Mouse (Mus musculus): ENCODE results near the gene Vamp5. TPM values are rescaled to one million over a fixed set of nuclear protein-coding genes. Genes with fewer than 3 reads are reported as not detected.

Vamp5 gene
- polyA plus RNA-seq, 1 experiment from 2014 or later = 23.9 TPM

- H3K4me1 ChIP-seq = peaks cover 24% of the 10 kb centered on the region
- no peak overlapping the region for H3K27ac ChIP-seq
- 90% methylated on average over 2 of the region's 2 CpGs for WGBS
- no peak for ATAC-seq (ENCODE audit: insufficient read depth, low FRiP score, low read depth)
- H3K4me3 ChIP-seq (replicated peaks) = no peak overlapping the region
- no peak overlapping the region for H3K9ac ChIP-seq
- H3K4me2 ChIP-seq = no peak overlapping the region
- H3K27me3 ChIP-seq (replicated peaks) = no peaks in the 10 kb centered on the region
- no peaks in the 10 kb centered on the region for H3K9me3 ChIP-seq
- H3K36me3 ChIP-seq = peaks cover 11% of the 10 kb centered on the region; the same call in 1 of the 2 replicates
These were observed 30.1 kb downstream of the Vamp5 start for GRCm38 (mm10) chr6:72350214-72350613.

DNA sequence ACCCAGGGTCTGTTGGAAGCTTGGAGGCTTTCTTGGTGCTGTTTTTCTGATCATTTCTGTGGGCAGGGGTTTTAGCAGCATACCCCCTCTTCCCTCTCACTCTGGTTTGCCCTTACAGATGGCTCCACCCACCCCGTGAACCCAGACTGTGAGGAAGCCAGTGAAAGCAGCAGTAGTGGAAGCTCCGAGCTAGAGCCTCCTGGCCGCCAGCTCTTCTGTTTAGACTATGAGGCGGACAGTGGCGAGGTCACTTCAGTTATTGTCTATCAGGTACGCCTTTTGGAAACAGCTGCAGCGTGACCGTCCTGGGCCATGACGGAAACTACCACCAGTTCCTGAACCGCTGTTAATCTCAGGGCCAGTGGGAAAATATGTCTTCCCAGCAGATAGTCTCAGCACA lies 31.9 kb downstream of the Vamp5 start:
- Histone ChIP-seq H3K9ac (no peak overlapping the region), H3K4me3 (replicated peaks) (peak overlapping the region; percentile 81), H3K4me1 (peaks cover 33% of the 10 kb centered on the region), H3K27ac (no peak overlapping the region), H3K36me3 (peaks cover 11% of the 10 kb centered on the region; the same call in 1 of the 2 replicates), H3K9me3 (no peaks in the 10 kb centered on the region), H3K27me3 (replicated peaks) (no peaks in the 10 kb centered on the region), H3K4me2 (peak overlapping the region; percentile 70)
- ATAC-seq (ENCODE audit: insufficient read depth, low FRiP score, low read depth) = no peak
- 66% methylated on average over 10 of the region's 10 CpGs for WGBS

DNA sequence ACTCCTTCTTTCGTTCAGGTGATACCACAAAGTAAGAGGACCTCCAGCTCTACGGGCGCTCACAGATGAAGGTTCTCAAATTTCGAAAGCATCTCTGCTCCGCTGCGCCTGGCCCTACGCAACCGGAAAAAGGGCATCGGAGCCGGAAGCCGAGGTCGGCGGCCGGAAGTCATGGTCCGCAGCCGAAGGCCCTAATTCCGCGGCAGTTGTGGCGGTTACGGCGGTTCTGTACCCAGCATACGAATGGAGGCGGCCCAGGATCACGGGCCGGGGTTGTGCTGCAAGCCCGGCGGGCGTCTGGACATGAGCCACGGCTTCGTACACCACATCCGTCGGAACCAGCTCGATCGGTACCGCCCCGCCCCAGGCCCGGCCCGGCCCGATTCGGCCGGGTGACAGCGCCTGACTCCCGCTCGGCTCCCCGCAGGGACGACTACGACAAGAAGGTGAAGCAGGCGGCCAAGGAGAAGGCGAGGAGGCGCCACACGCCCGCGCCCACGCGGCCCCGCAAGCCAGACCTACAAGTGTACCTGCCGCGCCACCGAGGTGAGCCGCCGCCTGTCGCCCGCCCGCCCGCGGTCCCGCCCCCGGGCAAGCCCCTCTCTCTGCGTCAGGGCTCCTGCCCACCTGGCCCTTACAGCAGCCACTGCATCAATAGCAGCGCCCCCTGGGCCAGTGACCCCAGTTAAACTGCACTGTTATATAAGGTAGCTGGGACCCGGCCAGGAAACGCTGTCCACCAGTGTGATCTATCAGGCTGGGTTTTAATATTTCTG lies 32.9 kb downstream of the Vamp5 start, which contains the start of gene 0610030E20Rik:
TSS of gene 0610030E20Rik (plus strand) at position 152 of the 776 bp plus-strand sequence.
- ATAC-seq (ENCODE audit: insufficient read depth, low FRiP score, low read depth) = peak; percentile 73
- peaks cover 28% of the 10 kb centered on the region for H3K4me1 ChIP-seq

GRCm38 (mm10) chr6:72346261-72346660 lies 34.0 kb downstream of the Vamp5 start:
- H3K27ac ChIP-seq = no peak overlapping the region
- H3K27me3 ChIP-seq (replicated peaks) = no peaks in the 10 kb centered on the region
- H3K4me1 ChIP-seq = peaks cover 27% of the 10 kb centered on the region
- no peak overlapping the region for H3K4me2 ChIP-seq
- H3K9me3 ChIP-seq = no peaks in the 10 kb centered on the region
- H3K4me3 ChIP-seq (replicated peaks) = no peak overlapping the region
- WGBS = 75% methylated on average over 4 of the region's 4 CpGs
- peaks cover 18% of the 10 kb centered on the region for H3K36me3 ChIP-seq
- ATAC-seq (ENCODE audit: insufficient read depth, low FRiP score, low read depth) = no peak
- H3K9ac ChIP-seq = no peak overlapping the region

More for the DNA sequence above, 32.9 kb downstream of the Vamp5 start, which contains the start of gene 0610030E20Rik:
- H3K27me3 ChIP-seq (replicated peaks) = no peaks in the 10 kb centered on the region
- H3K9me3 ChIP-seq = no peaks in the 10 kb centered on the region
- peak within 1 kb of the TSS; percentile 70 for H3K4me2 ChIP-seq
- H3K27ac ChIP-seq = peak within 1 kb of the TSS; percentile 90
- under 1% methylated on average over 71 of the region's 72 CpGs for WGBS
- H3K4me3 ChIP-seq (replicated peaks) = peak within 1 kb of the TSS; percentile 81
- H3K9ac ChIP-seq = peak within 1 kb of the TSS; percentile 92
- peaks cover 15% of the 10 kb centered on the region for H3K36me3 ChIP-seq

GRCm38 (mm10) chr6:72345633-72346032 lies 34.6 kb downstream of the Vamp5 start:
- Histone ChIP-seq H3K27me3 (replicated peaks) (no peaks in the 10 kb centered on the region), H3K9ac (no peak overlapping the region), H3K36me3 (peaks cover 14% of the 10 kb centered on the region), H3K4me2 (peak overlapping the region; percentile 85), H3K4me3 (replicated peaks) (peak overlapping the region; percentile 98; the same call in 1 of the 2 replicates), H3K27ac (peak overlapping the region; percentile 67; the same call in 1 of the 2 replicates), H3K4me1 (peaks cover 27% of the 10 kb centered on the region), H3K9me3 (no peaks in the 10 kb centered on the region)
- WGBS = 45% methylated on average over 6 of the region's 6 CpGs
- no peak for ATAC-seq (ENCODE audit: insufficient read depth, low FRiP score, low read depth)

DNA sequence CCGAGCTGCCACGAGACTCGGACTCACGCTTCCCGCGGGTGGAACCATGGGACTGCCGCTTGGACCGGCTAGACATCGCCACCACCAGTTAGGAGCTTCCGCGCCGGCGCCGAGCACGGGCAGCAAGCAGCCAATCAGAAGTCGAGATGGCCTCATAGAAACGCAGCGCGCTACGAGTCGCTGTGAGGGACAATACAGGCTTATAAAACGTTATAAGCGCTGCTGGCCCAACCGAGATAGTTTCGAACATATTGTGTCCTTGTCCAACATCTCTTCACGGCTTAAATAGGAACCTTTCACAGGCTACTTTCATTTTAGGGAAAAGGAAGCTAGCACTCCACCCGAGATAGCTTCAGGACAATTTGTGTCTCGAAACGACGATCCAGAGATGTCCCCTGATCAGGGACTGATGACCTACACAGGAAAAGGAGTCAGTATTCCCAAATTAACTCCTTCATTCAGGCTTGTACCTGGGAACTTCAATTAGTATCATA lies 35.1 kb downstream of the Vamp5 start, which contains the start of gene Usp39:
TSS of gene Usp39 (minus strand) at position 111 of the 494 bp plus-strand sequence.
- Histone ChIP-seq H3K27ac (peak within 1 kb of the TSS; percentile 72), H3K4me1 (peaks cover 27% of the 10 kb centered on the region), H3K4me2 (peak within 1 kb of the TSS; percentile 85), H3K36me3 (peaks cover 9% of the 10 kb centered on the region; the same call in 1 of the 2 replicates), H3K9ac (peak within 1 kb of the TSS; percentile 80), H3K9me3 (no peaks in the 10 kb centered on the region), H3K27me3 (replicated peaks) (no peaks in the 10 kb centered on the region), H3K4me3 (replicated peaks) (peak within 1 kb of the TSS; percentile 98)
- ATAC-seq (ENCODE audit: insufficient read depth, low FRiP score, low read depth) = peak; percentile 81
- under 1% methylated on average over 30 of the region's 30 CpGs for WGBS

GRCm38 (mm10) chr6:72344396-72345073 lies 35.7 kb downstream of the Vamp5 start:
- Histone ChIP-seq H3K4me1 (peaks cover 27% of the 10 kb centered on the region), H3K9ac (peak overlapping the region; percentile 80), H3K27ac (peak overlapping the region; percentile 72), H3K36me3 (peaks cover 9% of the 10 kb centered on the region; the same call in 1 of the 2 replicates), H3K9me3 (no peaks in the 10 kb centered on the region), H3K4me3 (replicated peaks) (peak overlapping the region; percentile 98), H3K27me3 (replicated peaks) (no peaks in the 10 kb centered on the region), H3K4me2 (peak overlapping the region; percentile 85)
- WGBS = under 1% methylated on average over 38 of the region's 42 CpGs
- ATAC-seq (ENCODE audit: insufficient read depth, low FRiP score, low read depth) = peak; percentile 27

GRCm38 (mm10) chr6:72340481-72340880 lies 39.8 kb downstream of the Vamp5 start:
- Histone ChIP-seq H3K9ac (no peak overlapping the region), H3K27ac (no peak overlapping the region), H3K9me3 (no peaks in the 10 kb centered on the region), H3K4me2 (no peak overlapping the region), H3K36me3 (peaks cover 19% of the 10 kb centered on the region), H3K4me3 (replicated peaks) (no peak overlapping the region), H3K27me3 (replicated peaks) (no peaks in the 10 kb centered on the region), H3K4me1 (peaks cover 11% of the 10 kb centered on the region; the same call in 1 of the 2 replicates)
- no peak for ATAC-seq (ENCODE audit: insufficient read depth, low FRiP score, low read depth)
- WGBS = 61% methylated on average over 2 of the region's 2 CpGs

GRCm38 (mm10) chr6:72333111-72333510 lies 47.2 kb downstream of the Vamp5 start:
- Histone ChIP-seq H3K4me1 (no peaks in the 10 kb centered on the region), H3K4me2 (no peak overlapping the region), H3K36me3 (peaks cover 51% of the 10 kb centered on the region), H3K27ac (no peak overlapping the region), H3K4me3 (replicated peaks) (no peak overlapping the region), H3K9ac (no peak overlapping the region), H3K9me3 (no peaks in the 10 kb centered on the region), H3K27me3 (replicated peaks) (no peaks in the 10 kb centered on the region)
- 69% methylated on average over 5 of the region's 5 CpGs for WGBS
- no peak for ATAC-seq (ENCODE audit: insufficient read depth, low FRiP score, low read depth)

GRCm38 (mm10) chr6:72330133-72330532 lies 50.1 kb downstream of the Vamp5 start:
- WGBS = 90% methylated on average over 4 of the region's 4 CpGs

DNA sequence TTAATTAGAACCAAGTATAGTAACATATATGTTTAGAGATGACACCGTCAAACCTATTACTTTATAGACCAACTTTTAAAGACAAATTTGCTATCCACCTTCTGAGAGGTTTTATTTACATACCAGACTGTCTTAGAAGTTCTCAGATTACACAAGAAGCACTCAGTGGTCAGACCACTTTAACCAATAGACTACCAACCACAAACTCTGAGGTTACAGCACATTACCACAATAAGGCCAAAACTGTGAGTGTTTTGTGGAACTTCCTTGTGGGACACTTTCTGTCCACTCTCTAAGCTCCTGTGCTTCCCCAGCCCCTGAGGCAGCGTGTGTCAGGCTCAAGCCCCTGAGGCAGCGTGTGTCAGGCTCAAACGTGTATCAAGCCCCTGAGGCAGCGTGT lies 51.2 kb downstream of the Vamp5 start:
- H3K4me3 ChIP-seq (replicated peaks) = no peak overlapping the region
- WGBS = 86% methylated on average over 5 of the region's 5 CpGs
- no peaks in the 10 kb centered on the region for H3K4me1 ChIP-seq
- H3K9me3 ChIP-seq = no peaks in the 10 kb centered on the region
- H3K27ac ChIP-seq = no peak overlapping the region
- H3K36me3 ChIP-seq = peaks cover 51% of the 10 kb centered on the region
- no peak overlapping the region for H3K4me2 ChIP-seq
- no peak for ATAC-seq (ENCODE audit: insufficient read depth, low FRiP score, low read depth)
- no peaks in the 10 kb centered on the region for H3K27me3 ChIP-seq (replicated peaks)
- H3K9ac ChIP-seq = no peak overlapping the region

More at GRCm38 (mm10) chr6:72330133-72330532, 50.1 kb downstream of the Vamp5 start:
- ATAC-seq (ENCODE audit: insufficient read depth, low FRiP score, low read depth) = no peak
- Histone ChIP-seq H3K4me2 (no peak overlapping the region), H3K27ac (no peak overlapping the region), H3K4me1 (no peaks in the 10 kb centered on the region), H3K9ac (no peak overlapping the region), H3K36me3 (peaks cover 51% of the 10 kb centered on the region), H3K27me3 (replicated peaks) (no peaks in the 10 kb centered on the region), H3K9me3 (no peaks in the 10 kb centered on the region), H3K4me3 (replicated peaks) (no peak overlapping the region)

All from stomach, embryonic 15.5 days (tissue).